Mouse (Mus musculus): ENCODE results near the gene Shd. TPM values are rescaled to one million over a fixed set of nuclear protein-coding genes. Genes with fewer than 3 reads are reported as not detected.

Shd gene
- total and polyA plus RNA-seq, 2 experiments from 2014 or later: 5.0 to 11.7 TPM

GRCm38 (mm10) chr17:55960791-55961190 lies 9.5 kb upstream of the Shd start:
- Histone ChIP-seq H3K9me3 (replicated peaks; ENCODE audit: control insufficient read depth, low read length) (no peaks in the 10 kb centered on the region), H3K4me3 (ENCODE audit: low read depth, low read length) (no peak overlapping the region), H3K27ac (ENCODE audit: low read depth) (no peak overlapping the region), H3K36me3 (replicated peaks; ENCODE audit: control insufficient read depth, insufficient read depth, low read length) (peaks cover 40% of the 10 kb centered on the region), H3K4me1 (ENCODE audit: control insufficient read depth, insufficient read depth) (peaks cover 4% of the 10 kb centered on the region; the same call in 1 of the 2 replicates), H3K27me3 (ENCODE audit: control insufficient read depth, insufficient read depth, low read length) (peaks cover 9% of the 10 kb centered on the region; the same call in 1 of the 2 replicates), H3K4me2 (ENCODE audit: low read depth, low read length) (no peak overlapping the region), H3K9ac (replicated peaks; ENCODE audit: low read depth, low read length) (no peak overlapping the region)
- DNase-seq (ENCODE audit: low spot score) (no peak), ATAC-seq (ENCODE audit: insufficient read depth, low read depth) (no peak)
- no peak for TF ChIP-seq CTCF (IDR thresholded peaks at IDR 0.05; ENCODE audit: low read depth)
- no peak for TF ChIP-seq EP300 (IDR thresholded peaks at IDR 0.05; ENCODE audit: low read depth)

GRCm38 (mm10) chr17:55961631-55962030 lies 8.6 kb upstream of the Shd start:
- peaks cover 49% of the 10 kb centered on the region for H3K36me3 ChIP-seq (replicated peaks; ENCODE audit: control insufficient read depth, insufficient read depth, low read length)
- H3K27ac ChIP-seq (ENCODE audit: low read depth): no peak overlapping the region
- H3K4me3 ChIP-seq (ENCODE audit: low read depth, low read length): no peak overlapping the region
- no peaks in the 10 kb centered on the region for H3K9me3 ChIP-seq (replicated peaks; ENCODE audit: control insufficient read depth, low read length)
- DNase-seq (ENCODE audit: low spot score): no peak
- H3K4me2 ChIP-seq (ENCODE audit: low read depth, low read length): no peak overlapping the region
- WGBS: 91% methylated on average over 7 of the region's 7 CpGs
- no peak overlapping the region for H3K9ac ChIP-seq (replicated peaks; ENCODE audit: low read depth, low read length)
- peaks cover 4% of the 10 kb centered on the region; the same call in 1 of the 2 replicates for H3K4me1 ChIP-seq (ENCODE audit: control insufficient read depth, insufficient read depth)
- TF ChIP-seq CTCF (IDR thresholded peaks at IDR 0.05; ENCODE audit: low read depth) (no peak), EP300 (IDR thresholded peaks at IDR 0.05; ENCODE audit: low read depth) (no peak)
- peaks cover under 1% of the 10 kb centered on the region; the same call in 1 of the 2 replicates for H3K27me3 ChIP-seq (ENCODE audit: control insufficient read depth, insufficient read depth, low read length)
- no peak for ATAC-seq (ENCODE audit: insufficient read depth, low read depth)

GRCm38 (mm10) chr17:55963171-55963570 lies 7.1 kb upstream of the Shd start:
- no peak overlapping the region for H3K27ac ChIP-seq (ENCODE audit: low read depth)
- H3K27me3 ChIP-seq (ENCODE audit: control insufficient read depth, insufficient read depth, low read length): no peaks in the 10 kb centered on the region
- DNase-seq (ENCODE audit: low spot score): no peak
- TF ChIP-seq CTCF (IDR thresholded peaks at IDR 0.05; ENCODE audit: low read depth) (no peak), EP300 (IDR thresholded peaks at IDR 0.05; ENCODE audit: low read depth) (no peak)
- no peak overlapping the region for H3K9ac ChIP-seq (replicated peaks; ENCODE audit: low read depth, low read length)
- no peaks in the 10 kb centered on the region for H3K9me3 ChIP-seq (replicated peaks; ENCODE audit: control insufficient read depth, low read length)
- H3K4me2 ChIP-seq (ENCODE audit: low read depth, low read length): no peak overlapping the region
- H3K36me3 ChIP-seq (replicated peaks; ENCODE audit: control insufficient read depth, insufficient read depth, low read length): peaks cover 61% of the 10 kb centered on the region
- H3K4me1 ChIP-seq (ENCODE audit: control insufficient read depth, insufficient read depth): peaks cover 4% of the 10 kb centered on the region; the same call in 1 of the 2 replicates
- 67% methylated on average over 14 of the region's 14 CpGs for WGBS
- no peak for ATAC-seq (ENCODE audit: insufficient read depth, low read depth)
- H3K4me3 ChIP-seq (ENCODE audit: low read depth, low read length): no peak overlapping the region

- WGBS: 98% methylated on average over 10 of the region's 10 CpGs
- no peak overlapping the region for H3K27ac ChIP-seq (ENCODE audit: low read depth)
- ATAC-seq (ENCODE audit: insufficient read depth, low read depth) (no peak), DNase-seq (ENCODE audit: low spot score) (no peak)
- H3K9me3 ChIP-seq (replicated peaks; ENCODE audit: control insufficient read depth, low read length): no peaks in the 10 kb centered on the region
- H3K9ac ChIP-seq (replicated peaks; ENCODE audit: low read depth, low read length): no peak overlapping the region
- H3K4me2 ChIP-seq (ENCODE audit: low read depth, low read length): no peak overlapping the region
- H3K27me3 ChIP-seq (ENCODE audit: control insufficient read depth, insufficient read depth, low read length): no peaks in the 10 kb centered on the region
- peaks cover 61% of the 10 kb centered on the region for H3K36me3 ChIP-seq (replicated peaks; ENCODE audit: control insufficient read depth, insufficient read depth, low read length)
- H3K4me1 ChIP-seq (ENCODE audit: control insufficient read depth, insufficient read depth): no peaks in the 10 kb centered on the region
- no peak for TF ChIP-seq CTCF (IDR thresholded peaks at IDR 0.05; ENCODE audit: low read depth)
- TF ChIP-seq EP300 (IDR thresholded peaks at IDR 0.05; ENCODE audit: low read depth): no peak
- H3K4me3 ChIP-seq (ENCODE audit: low read depth, low read length): no peak overlapping the region
These were observed 5.8 kb upstream of the Shd start for GRCm38 (mm10) chr17:55964496-55964895.

- 86% methylated on average over 9 of the region's 9 CpGs for WGBS
- Histone ChIP-seq H3K27me3 (ENCODE audit: control insufficient read depth, insufficient read depth, low read length) (no peaks in the 10 kb centered on the region), H3K36me3 (replicated peaks; ENCODE audit: control insufficient read depth, insufficient read depth, low read length) (peaks cover 61% of the 10 kb centered on the region), H3K9ac (replicated peaks; ENCODE audit: low read depth, low read length) (no peak overlapping the region), H3K4me1 (ENCODE audit: control insufficient read depth, insufficient read depth) (no peaks in the 10 kb centered on the region), H3K4me2 (ENCODE audit: low read depth, low read length) (no peak overlapping the region), H3K9me3 (replicated peaks; ENCODE audit: control insufficient read depth, low read length) (no peaks in the 10 kb centered on the region), H3K27ac (ENCODE audit: low read depth) (no peak overlapping the region), H3K4me3 (ENCODE audit: low read depth, low read length) (no peak overlapping the region)
- DNase-seq (ENCODE audit: low spot score) (no peak), ATAC-seq (ENCODE audit: insufficient read depth, low read depth) (no peak)
- TF ChIP-seq EP300 (IDR thresholded peaks at IDR 0.05; ENCODE audit: low read depth) (no peak), CTCF (IDR thresholded peaks at IDR 0.05; ENCODE audit: low read depth) (no peak)
These were observed 5.3 kb upstream of the Shd start for GRCm38 (mm10) chr17:55964996-55965395.

GRCm38 (mm10) chr17:55967186-55967585 lies 3.1 kb upstream of the Shd start:
- Histone ChIP-seq H3K27ac (ENCODE audit: low read depth) (no peak overlapping the region), H3K4me1 (ENCODE audit: control insufficient read depth, insufficient read depth) (peaks cover 11% of the 10 kb centered on the region; the same call in 1 of the 2 replicates), H3K9ac (replicated peaks; ENCODE audit: low read depth, low read length) (no peak overlapping the region), H3K4me2 (ENCODE audit: low read depth, low read length) (no peak overlapping the region), H3K36me3 (replicated peaks; ENCODE audit: control insufficient read depth, insufficient read depth, low read length) (peaks cover 45% of the 10 kb centered on the region), H3K27me3 (ENCODE audit: control insufficient read depth, insufficient read depth, low read length) (peaks cover 15% of the 10 kb centered on the region), H3K9me3 (replicated peaks; ENCODE audit: control insufficient read depth, low read length) (no peaks in the 10 kb centered on the region), H3K4me3 (ENCODE audit: low read depth, low read length) (no peak overlapping the region)
- ATAC-seq (ENCODE audit: insufficient read depth, low read depth) (no peak), DNase-seq (ENCODE audit: low spot score) (no peak)
- TF ChIP-seq EP300 (IDR thresholded peaks at IDR 0.05; ENCODE audit: low read depth) (no peak), CTCF (IDR thresholded peaks at IDR 0.05; ENCODE audit: low read depth) (no peak)
- 94% methylated on average over 4 of the region's 4 CpGs for WGBS
